Mouse (Mus musculus): ENCODE results near the gene Tmem119. TPM values are rescaled to one million over a fixed set of nuclear protein-coding genes. Genes with fewer than 3 reads are reported as not detected.
"Not testable (repeated sequence)": the region's sequence is repeated elsewhere in the genome, so short reads cannot be mapped to it uniquely, and the experiment has no call there.

Tmem119 gene
- polyA plus RNA-seq, 1 experiment from 2014 or later = 7.8 TPM

DNA sequence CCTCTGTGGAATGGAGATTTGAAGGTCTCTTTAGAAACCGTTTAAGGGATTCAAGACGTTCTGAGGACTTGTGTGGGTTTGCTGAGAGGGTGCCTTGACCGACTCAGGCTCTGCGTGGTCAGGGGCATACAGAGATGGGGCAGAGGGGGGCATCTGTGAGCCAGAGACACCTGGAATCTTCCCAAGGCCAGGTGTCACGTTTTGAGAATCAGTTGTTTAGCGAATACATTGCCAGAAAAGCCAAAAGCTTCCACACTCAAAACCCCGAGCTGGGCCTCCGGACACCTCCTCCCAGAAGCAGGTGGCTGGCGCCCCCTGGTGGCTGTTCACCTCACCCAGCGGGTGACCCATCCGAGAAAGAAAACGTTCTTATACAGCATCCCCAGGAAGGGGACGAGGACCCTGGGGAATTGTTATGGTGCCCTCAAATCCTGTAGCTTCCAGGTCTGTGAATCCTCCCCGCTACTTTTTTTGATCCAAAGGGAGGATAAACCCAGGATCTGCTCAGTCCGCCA lies 15.4 kb upstream of the Tmem119 start:
- Histone ChIP-seq H3K4me2 (ENCODE audit: low read length) (no peak overlapping the region; the same call in 1 of the 2 replicates), H3K4me1 (ENCODE audit: control insufficient read depth in 2 of 2, insufficient read depth in 2 of 2, low read length in 2 of 2) (no peaks in the 10 kb centered on the region), H3K36me3 (ENCODE audit: control insufficient read depth, insufficient read depth, low read length) (no peaks in the 10 kb centered on the region), H3K4me3 (ENCODE audit: control insufficient read depth in 1 of 2, insufficient read depth in 1 of 2, low read depth in 1 of 2, low read length in 2 of 2) (no peak overlapping the region), H3K27me3 (ENCODE audit: control insufficient read depth, insufficient read depth, low read length) (no peaks in the 10 kb centered on the region), H3K9me3 (ENCODE audit: control insufficient read depth, low read length) (0 out of 2 replicates have a peak, but pooled peaks cover 3% of the 10 kb centered on the region), H3K27ac (replicated peaks in 1 of 2; ENCODE audit: control insufficient read depth in 1 of 2, insufficient read depth in 1 of 2, low read depth in 2 of 2, low read length in 2 of 2) (no peak overlapping the region), H3K9ac (ENCODE audit: low read length) (no peak overlapping the region)
- 12% methylated on average over 15 of the region's 15 CpGs for WGBS
- ATAC-seq (ENCODE audit: insufficient number of reproducible peaks, insufficient read depth, low FRiP score, low read depth) = no peak

DNA sequence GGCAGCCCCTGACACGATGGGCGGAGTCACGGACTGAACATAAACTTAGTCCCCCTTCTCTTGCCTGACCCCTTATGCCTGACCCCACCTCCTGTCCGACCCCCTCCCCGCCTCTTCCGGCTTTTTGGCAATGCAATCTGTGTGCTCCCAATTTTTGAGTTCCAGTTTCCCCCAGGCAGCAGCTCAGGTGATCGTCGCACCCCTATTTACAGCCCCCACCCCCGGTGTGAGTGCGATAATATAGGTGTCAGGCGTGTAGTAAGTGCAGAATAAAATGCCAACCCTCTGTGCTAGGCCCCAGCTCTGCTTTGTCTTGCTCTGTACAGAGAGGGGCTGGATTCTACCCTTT lies 14.7 kb upstream of the Tmem119 start:
- no peak overlapping the region for H3K9ac ChIP-seq (ENCODE audit: low read length)
- 46% methylated on average over 11 of the region's 11 CpGs for WGBS

DNA sequence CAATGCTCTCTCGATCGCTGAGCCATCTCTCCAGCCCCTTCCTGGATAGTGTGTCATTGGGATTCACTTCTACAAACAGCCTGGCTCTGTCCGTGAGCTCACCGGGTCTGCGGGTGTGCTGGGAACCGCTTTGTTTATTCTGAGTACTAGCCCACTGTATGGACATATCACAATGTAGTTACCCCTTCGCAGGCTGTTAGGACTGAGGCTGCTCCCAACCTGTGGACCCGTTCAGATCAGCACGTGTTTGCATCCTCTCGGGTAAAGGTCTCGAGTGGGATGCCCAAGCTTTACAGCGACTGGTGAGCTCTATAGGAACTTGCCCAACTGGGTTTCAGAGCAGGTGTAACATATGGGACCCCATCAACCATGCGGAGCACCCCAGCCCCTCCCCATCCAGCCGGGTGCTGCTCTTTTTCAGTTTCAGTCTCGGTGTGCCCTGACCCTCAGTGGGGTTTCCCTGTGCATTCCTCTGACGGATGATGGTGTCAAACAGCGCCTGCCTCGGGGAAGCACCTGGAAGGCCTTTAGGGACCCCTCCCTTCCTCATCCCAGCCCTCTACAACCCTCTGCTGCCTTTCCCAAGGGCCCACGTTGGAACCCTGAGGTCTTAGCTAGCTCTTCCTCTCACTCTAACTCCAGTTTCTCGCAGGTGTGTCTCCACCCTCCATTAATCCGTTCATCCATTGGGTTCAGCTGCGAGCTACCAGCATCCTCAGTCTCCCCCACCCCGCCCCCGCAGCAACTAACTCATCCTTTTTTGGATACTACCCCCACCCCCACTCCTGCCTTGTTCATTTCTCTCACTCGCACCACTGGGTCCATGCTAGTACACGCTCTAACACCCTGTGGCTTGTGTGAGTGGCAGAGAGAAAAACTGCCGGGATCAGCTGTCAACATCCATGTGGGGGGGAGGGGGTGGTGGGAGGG lies 14.1 kb upstream of the Tmem119 start:
- WGBS = 29% methylated on average over 27 of the region's 27 CpGs
- no peak overlapping the region for H3K27ac ChIP-seq (replicated peaks in 1 of 2; ENCODE audit: control insufficient read depth in 1 of 2, insufficient read depth in 1 of 2, low read depth in 2 of 2, low read length in 2 of 2)
- H3K9me3 ChIP-seq (ENCODE audit: control insufficient read depth, low read length) = 0 out of 2 replicates have a peak, but pooled peaks cover 3% of the 10 kb centered on the region
- no peaks in the 10 kb centered on the region for H3K4me1 ChIP-seq (ENCODE audit: control insufficient read depth in 2 of 2, insufficient read depth in 2 of 2, low read length in 2 of 2)
- H3K27me3 ChIP-seq (ENCODE audit: control insufficient read depth, insufficient read depth, low read length) = no peaks in the 10 kb centered on the region
- no peak for ATAC-seq (ENCODE audit: insufficient number of reproducible peaks, insufficient read depth, low FRiP score, low read depth)
- H3K4me2 ChIP-seq (ENCODE audit: low read length) = no peak overlapping the region
- no peaks in the 10 kb centered on the region for H3K36me3 ChIP-seq (ENCODE audit: control insufficient read depth, insufficient read depth, low read length)
- H3K9ac ChIP-seq (ENCODE audit: low read length) = no peak overlapping the region
- no peak overlapping the region for H3K4me3 ChIP-seq (ENCODE audit: control insufficient read depth in 1 of 2, insufficient read depth in 1 of 2, low read depth in 1 of 2, low read length in 2 of 2)

More for the DNA sequence above, 14.7 kb upstream of the Tmem119 start:
- no peaks in the 10 kb centered on the region for H3K4me1 ChIP-seq (ENCODE audit: control insufficient read depth in 2 of 2, insufficient read depth in 2 of 2, low read length in 2 of 2)
- H3K4me2 ChIP-seq (ENCODE audit: low read length) = no peak overlapping the region
- H3K4me3 ChIP-seq (ENCODE audit: control insufficient read depth in 1 of 2, insufficient read depth in 1 of 2, low read depth in 1 of 2, low read length in 2 of 2) = no peak overlapping the region
- no peaks in the 10 kb centered on the region for H3K27me3 ChIP-seq (ENCODE audit: control insufficient read depth, insufficient read depth, low read length)
- H3K9me3 ChIP-seq (ENCODE audit: control insufficient read depth, low read length) = 0 out of 2 replicates have a peak, but pooled peaks cover 3% of the 10 kb centered on the region
- ATAC-seq (ENCODE audit: insufficient number of reproducible peaks, insufficient read depth, low FRiP score, low read depth) = no peak
- no peak overlapping the region for H3K27ac ChIP-seq (replicated peaks in 1 of 2; ENCODE audit: control insufficient read depth in 1 of 2, insufficient read depth in 1 of 2, low read depth in 2 of 2, low read length in 2 of 2)
- no peaks in the 10 kb centered on the region for H3K36me3 ChIP-seq (ENCODE audit: control insufficient read depth, insufficient read depth, low read length)

DNA sequence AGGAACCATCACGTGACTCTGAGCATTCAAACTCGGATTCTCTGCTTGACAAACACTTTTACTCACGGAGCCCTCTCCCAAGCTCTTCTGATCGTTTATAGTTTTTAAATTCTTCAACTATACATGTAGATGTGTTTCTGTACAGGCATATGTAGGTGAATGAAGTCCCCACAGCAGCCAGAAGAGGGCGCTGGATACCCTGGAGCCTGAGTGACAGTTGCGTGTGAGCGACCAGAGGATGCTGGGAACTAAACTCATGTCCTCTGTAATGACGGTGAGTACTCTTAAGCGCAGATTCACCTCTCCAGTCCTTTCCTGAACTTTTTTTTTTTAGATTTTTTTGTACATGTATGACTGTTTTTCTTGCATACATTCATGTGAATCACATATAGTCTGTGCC lies 13.3 kb upstream of the Tmem119 start:
- Histone ChIP-seq H3K36me3 (ENCODE audit: control insufficient read depth, insufficient read depth, low read length) (no peaks in the 10 kb centered on the region), H3K4me1 (ENCODE audit: control insufficient read depth in 2 of 2, insufficient read depth in 2 of 2, low read length in 2 of 2) (no peaks in the 10 kb centered on the region), H3K27ac (replicated peaks in 1 of 2; ENCODE audit: control insufficient read depth in 1 of 2, insufficient read depth in 1 of 2, low read depth in 2 of 2, low read length in 2 of 2) (no peak overlapping the region), H3K27me3 (ENCODE audit: control insufficient read depth, insufficient read depth, low read length) (no peaks in the 10 kb centered on the region), H3K9ac (ENCODE audit: low read length) (no peak overlapping the region), H3K4me3 (ENCODE audit: control insufficient read depth in 1 of 2, insufficient read depth in 1 of 2, low read depth in 1 of 2, low read length in 2 of 2) (no peak overlapping the region), H3K4me2 (ENCODE audit: low read length) (no peak overlapping the region), H3K9me3 (ENCODE audit: control insufficient read depth, low read length) (0 out of 2 replicates have a peak, but pooled peaks cover 3% of the 10 kb centered on the region)
- 19% methylated on average over 9 of the region's 9 CpGs for WGBS
- no peak for ATAC-seq (ENCODE audit: insufficient number of reproducible peaks, insufficient read depth, low FRiP score, low read depth)

DNA sequence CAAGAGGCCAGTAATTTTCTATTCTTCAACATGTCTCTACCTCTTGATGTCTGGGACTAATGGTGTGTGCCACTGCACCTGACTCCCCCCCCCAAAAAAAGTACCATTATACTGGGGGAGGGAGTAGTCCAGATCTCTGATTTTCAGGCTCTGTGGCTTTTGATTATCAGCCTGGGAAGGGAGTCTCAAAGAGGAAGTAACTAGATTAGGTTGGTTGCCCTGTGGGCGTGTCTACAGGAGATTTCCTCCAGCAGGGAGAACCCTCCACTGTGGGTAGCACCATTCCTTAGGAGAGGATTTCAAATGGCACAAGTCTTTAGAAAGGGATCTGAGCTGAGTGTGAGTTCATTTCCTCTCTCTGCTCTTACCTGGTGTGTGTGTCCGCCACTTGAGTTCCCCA lies 12.3 kb upstream of the Tmem119 start:
- Histone ChIP-seq H3K4me1 (ENCODE audit: control insufficient read depth in 2 of 2, insufficient read depth in 2 of 2, low read length in 2 of 2) (peaks cover 2 to 5% of the 10 kb centered on the region in 2 experiments), H3K4me3 (ENCODE audit: control insufficient read depth in 1 of 2, insufficient read depth in 1 of 2, low read depth in 1 of 2, low read length in 2 of 2) (no peak overlapping the region), H3K9ac (ENCODE audit: low read length) (no peak overlapping the region), H3K4me2 (ENCODE audit: low read length) (no peak overlapping the region), H3K9me3 (ENCODE audit: control insufficient read depth, low read length) (0 out of 2 replicates have a peak, but pooled peaks cover 3% of the 10 kb centered on the region), H3K36me3 (ENCODE audit: control insufficient read depth, insufficient read depth, low read length) (no peaks in the 10 kb centered on the region), H3K27ac (replicated peaks in 1 of 2; ENCODE audit: control insufficient read depth in 1 of 2, insufficient read depth in 1 of 2, low read depth in 2 of 2, low read length in 2 of 2) (no peak overlapping the region), H3K27me3 (ENCODE audit: control insufficient read depth, insufficient read depth, low read length) (no peaks in the 10 kb centered on the region)
- ATAC-seq (ENCODE audit: insufficient number of reproducible peaks, insufficient read depth, low FRiP score, low read depth) = no peak
- WGBS = 88% methylated on average over 2 of the region's 2 CpGs

DNA sequence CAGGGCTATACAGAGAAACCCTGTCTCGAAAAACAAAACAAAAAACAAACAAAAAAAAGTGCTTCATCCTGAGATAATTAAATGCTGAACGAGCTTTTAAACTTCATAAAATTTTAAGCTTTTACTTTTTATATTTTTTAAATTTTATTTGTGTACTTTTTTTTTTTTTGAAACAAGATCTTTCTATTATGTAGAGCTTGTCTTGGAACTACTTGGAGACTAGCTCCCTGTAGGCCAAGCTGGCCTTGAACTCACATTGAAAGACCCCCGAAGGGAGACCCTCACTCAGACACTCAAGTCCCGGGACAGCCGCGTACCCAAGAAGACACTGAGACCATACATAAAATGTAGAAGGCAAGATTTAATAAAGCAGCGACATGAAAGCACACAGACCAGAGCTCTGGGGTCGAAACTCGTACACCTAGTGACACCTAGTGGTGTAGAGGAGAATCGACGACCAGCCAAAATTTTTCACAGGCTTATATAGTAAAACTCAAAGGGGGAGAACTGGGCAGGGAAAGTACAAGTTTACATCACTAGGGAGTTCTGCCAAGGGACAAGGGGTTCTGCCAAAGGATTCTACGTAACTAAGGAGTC lies 11.6 kb upstream of the Tmem119 start:
- not testable (repeated sequence) for H3K9me3 ChIP-seq (ENCODE audit: control insufficient read depth, low read length); H3K4me2 ChIP-seq (ENCODE audit: low read length); H3K27ac ChIP-seq (replicated peaks in 1 of 2; ENCODE audit: control insufficient read depth in 1 of 2, insufficient read depth in 1 of 2, low read depth in 2 of 2, low read length in 2 of 2); H3K9ac ChIP-seq (ENCODE audit: low read length); ATAC-seq (ENCODE audit: insufficient number of reproducible peaks, insufficient read depth, low FRiP score, low read depth); H3K4me1 ChIP-seq (ENCODE audit: control insufficient read depth in 2 of 2, insufficient read depth in 2 of 2, low read length in 2 of 2); H3K27me3 ChIP-seq (ENCODE audit: control insufficient read depth, insufficient read depth, low read length); H3K4me3 ChIP-seq (ENCODE audit: control insufficient read depth in 1 of 2, insufficient read depth in 1 of 2, low read depth in 1 of 2, low read length in 2 of 2); H3K36me3 ChIP-seq (ENCODE audit: control insufficient read depth, insufficient read depth, low read length)
- 20% methylated on average over 11 of the region's 12 CpGs for WGBS

DNA sequence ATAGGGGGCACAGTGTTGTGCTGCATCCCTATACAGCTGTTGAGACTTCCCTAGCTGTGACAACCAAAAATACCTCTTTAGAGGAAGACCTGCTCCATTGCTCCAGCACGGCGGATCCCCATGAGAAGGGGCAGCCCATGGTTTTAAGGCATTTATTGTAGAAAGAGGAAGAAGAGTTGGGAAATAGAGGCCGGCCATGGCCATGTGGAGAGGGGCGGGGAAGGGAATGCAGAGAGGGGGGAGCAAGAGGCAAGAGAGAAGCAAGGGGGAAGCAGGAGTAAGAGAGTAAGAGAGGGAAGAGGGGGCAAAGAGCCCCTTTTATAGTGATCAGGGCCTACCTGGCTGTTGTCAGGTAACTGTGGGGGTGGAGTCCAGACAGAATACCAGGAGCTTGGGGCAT lies 9.8 kb upstream of the Tmem119 start:
- no peak overlapping the region for H3K4me3 ChIP-seq (ENCODE audit: control insufficient read depth in 1 of 2, insufficient read depth in 1 of 2, low read depth in 1 of 2, low read length in 2 of 2)
- peaks cover 2 to 5% of the 10 kb centered on the region in 2 experiments for H3K4me1 ChIP-seq (ENCODE audit: control insufficient read depth in 2 of 2, insufficient read depth in 2 of 2, low read length in 2 of 2)
- H3K36me3 ChIP-seq (ENCODE audit: control insufficient read depth, insufficient read depth, low read length) = no peaks in the 10 kb centered on the region
- H3K9ac ChIP-seq (ENCODE audit: low read length) = no peak overlapping the region
- 0 out of 2 replicates have a peak, but pooled peaks cover 3% of the 10 kb centered on the region for H3K9me3 ChIP-seq (ENCODE audit: control insufficient read depth, low read length)
- no peak overlapping the region for H3K27ac ChIP-seq (replicated peaks in 1 of 2; ENCODE audit: control insufficient read depth in 1 of 2, insufficient read depth in 1 of 2, low read depth in 2 of 2, low read length in 2 of 2)
- no peak overlapping the region for H3K4me2 ChIP-seq (ENCODE audit: low read length)
- no peak for ATAC-seq (ENCODE audit: insufficient number of reproducible peaks, insufficient read depth, low FRiP score, low read depth)
- WGBS = 87% methylated on average over 4 of the region's 4 CpGs
- no peaks in the 10 kb centered on the region for H3K27me3 ChIP-seq (ENCODE audit: control insufficient read depth, insufficient read depth, low read length)
